Mouse (Mus musculus): Measurements from ENCODE around the gene Fut1.
"Not testable (repeated sequence)": the region's sequence is repeated elsewhere in the genome, so short reads cannot be mapped to it uniquely, and the experiment has no call there.

Fut1 gene

DNA sequence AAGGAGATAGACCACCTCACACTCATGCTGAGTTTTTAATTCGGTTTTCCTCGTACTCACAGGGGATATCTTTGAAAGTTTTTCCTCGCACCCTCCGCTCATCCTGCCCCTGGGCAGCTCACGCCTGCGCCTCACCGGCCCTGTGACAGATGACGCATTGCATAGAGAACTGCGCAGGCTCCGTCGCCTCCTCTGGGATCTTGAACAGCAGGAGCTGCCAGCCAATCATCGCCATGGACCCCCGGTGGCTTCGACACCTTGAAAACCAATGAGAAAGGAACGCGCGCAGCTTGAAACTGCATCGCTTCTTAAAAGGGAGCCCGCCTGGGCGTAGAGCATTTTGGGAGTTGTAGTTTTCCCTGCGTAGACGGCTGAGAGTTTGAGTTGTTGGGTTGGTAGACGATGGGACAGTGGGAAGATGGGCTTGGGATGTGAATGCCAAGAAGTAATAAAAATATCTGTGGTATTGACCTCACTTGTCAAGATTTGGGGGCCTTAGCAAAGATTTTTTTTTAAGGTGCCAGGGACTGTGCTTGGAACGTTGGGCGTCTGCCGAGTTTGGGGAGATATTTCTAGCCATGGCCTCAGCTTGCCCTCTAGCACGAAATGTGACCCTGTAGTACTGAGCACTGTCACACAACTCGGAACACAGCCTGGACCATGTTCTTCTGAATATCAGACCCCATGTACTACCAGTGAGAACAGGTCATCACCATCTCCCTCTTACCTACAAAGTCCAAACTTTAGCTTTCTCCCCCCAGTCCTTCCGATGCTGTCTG is 21.7 kb downstream of the Fut1 start:
- no peak for DNase-seq (ENCODE audit: low read depth, low spot score)

DNA sequence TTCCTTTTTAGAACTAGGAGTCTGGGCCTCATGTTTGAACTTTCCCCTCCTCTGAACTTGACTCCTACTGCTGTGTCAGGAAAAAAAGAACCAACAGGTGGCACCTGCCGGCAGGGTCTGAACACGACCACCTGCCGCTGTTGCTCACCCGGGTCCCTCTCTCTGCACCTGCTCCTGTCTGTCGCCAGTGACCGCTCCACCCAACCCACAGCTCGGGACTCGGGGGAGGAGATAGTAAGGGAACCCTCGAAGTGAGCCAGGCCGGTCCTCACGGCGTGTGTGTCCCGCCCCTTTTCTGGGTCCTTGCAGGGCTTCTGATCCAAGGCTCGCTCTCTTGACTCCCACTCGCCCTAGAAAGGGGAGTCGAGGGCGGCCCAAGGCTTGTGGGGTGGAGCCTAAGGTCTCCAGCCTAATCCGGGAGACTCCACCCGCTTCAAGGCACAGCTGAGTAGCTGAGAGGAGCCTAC is 22.5 kb downstream of the Fut1 start, which contains the start of gene Mamstr:
Gene Mamstr, plus strand, starts transcription at position 417 of the 467 bp plus-strand sequence.
- DNase-seq (ENCODE audit: low read depth, low spot score): no peak

GRCm38 (mm10) chr7:45640191-45640957 is 23.3 kb downstream of the Fut1 start:
- DNase-seq (ENCODE audit: low read depth, low spot score): no peak

DNA sequence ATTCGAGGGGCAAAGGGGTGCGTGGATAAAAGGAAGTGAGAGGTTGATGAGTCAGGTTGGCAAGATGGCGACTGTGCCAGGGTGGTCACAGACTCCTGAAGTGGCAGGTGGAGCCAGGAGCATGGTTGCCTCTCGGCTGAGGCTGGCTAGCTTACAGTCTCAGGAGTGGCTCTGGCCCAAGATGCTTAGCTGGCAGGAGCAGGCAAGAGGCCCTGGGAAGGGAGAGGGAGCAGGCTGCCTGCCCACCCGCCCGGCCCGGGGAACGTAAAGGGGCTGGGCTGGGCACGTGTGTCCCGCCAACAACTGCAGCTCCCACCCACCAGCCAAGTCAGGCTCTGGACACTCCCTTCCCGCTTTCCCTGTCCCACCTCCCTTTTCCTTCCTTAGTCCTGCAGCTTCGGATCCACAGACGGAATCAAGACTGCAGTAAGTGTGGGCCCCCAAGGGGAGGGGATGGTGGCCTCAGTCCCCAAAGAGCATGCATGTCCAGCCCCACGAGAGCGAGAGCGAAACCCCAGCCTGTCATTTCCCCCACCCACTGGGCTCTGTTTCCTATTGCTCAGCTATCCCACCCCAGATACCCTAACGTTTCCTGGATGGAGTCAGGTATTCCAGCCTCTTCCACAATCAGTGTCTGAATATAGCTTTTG is 24.4 kb downstream of the Fut1 start:
- DNase-seq (ENCODE audit: low read depth, low spot score): no peak

DNA sequence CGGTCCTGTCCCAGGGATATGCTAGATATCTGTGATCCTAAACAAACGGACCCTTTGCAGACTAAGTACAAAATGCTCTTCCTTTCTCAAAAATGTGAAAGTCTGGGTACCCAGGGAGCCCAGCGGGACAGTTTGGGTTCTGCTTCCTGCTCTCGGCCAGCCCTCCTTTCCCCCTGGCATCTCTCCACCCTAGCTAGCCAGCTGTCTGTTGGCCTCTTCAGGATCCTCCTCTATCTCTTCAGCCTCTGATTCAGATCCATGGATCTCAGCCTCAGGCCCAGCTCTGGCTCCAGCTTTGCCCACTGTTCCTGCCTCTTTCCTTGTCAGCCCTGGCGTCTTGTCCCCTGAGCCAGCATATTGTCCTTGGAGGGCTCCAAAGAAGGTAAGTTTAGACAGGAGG is 25.0 kb downstream of the Fut1 start:
- DNase-seq (ENCODE audit: low read depth, low spot score): no peak

- DNase-seq (ENCODE audit: low read depth, low spot score): no peak
Observed at GRCm38 (mm10) chr7:45642503-45643255, 25.6 kb downstream of the Fut1 start.

DNA sequence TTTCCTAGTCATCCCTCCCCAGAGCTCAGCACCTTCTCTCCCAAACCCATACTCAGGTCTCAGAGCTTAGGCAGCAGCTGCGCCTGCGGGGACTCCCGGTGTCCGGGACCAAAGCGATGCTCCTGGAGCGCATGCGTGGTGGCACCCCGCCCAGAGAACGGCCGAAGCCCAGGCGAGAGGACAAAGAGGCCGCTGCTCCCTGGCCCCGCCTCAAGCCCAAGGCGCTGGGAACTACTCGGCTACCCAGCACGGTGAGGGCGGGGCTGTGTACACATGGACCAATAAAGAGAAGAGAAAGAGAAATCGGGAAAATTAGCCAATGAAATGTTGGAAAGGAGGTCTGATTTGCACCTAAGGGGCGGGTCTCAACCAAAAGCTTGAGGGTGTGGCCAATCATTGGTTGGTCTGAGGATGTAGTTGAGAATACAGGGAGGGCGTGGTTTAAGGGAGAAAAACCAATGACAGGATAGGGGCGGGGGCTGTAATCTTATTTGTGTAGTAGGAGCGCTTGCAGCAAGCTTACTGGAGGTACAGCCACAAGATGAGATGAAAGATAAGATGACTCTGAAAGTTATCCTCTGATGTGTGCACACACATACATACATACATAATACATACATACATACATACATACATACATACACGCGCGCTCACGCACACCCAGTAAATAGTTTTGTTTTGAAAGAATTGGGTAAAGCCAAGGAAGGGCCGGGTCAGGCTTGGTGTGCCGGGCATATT is 26.5 kb downstream of the Fut1 start:
- peak; percentile 11 for DNase-seq (ENCODE audit: low read depth, low spot score)

GRCm38 (mm10) chr7:45644183-45644582 is 27.1 kb downstream of the Fut1 start:
- no peak for DNase-seq (ENCODE audit: low read depth, low spot score)

DNA sequence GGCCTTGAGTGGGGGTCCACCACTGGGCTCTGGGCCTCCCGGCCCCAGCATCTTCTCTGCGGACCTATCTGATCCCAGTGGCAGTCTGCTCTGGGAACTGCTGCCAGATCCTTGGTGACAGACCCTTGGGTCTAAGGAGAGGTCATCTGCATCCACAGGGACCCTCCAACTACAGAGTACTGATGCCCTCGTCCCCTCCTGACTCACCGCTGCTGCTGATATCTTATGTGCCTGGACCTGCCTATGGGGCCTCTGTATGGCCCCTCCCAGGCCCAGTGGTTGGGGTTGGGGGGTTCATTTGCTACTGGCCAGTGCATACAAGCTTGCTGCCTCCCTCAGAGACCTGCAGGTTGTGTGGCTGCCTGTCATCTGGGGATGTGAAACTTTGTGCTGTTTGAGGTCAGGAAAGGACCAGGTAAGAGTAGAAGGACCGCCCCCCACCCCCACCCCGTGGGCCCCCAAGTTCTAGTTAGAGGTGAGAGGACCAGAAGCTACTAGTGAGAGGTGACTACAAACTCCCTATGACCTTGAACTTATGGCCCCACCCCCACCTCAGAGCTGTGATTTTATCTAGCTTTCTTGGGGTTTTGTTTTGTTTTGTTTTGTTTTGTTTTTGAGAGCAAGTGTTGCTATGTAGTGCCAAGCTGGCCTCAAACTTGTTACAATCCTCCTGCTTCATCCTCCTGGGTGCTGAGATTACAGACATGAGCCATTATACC is 27.9 kb downstream of the Fut1 start:
- no peak for DNase-seq (ENCODE audit: low read depth, low spot score)

DNA sequence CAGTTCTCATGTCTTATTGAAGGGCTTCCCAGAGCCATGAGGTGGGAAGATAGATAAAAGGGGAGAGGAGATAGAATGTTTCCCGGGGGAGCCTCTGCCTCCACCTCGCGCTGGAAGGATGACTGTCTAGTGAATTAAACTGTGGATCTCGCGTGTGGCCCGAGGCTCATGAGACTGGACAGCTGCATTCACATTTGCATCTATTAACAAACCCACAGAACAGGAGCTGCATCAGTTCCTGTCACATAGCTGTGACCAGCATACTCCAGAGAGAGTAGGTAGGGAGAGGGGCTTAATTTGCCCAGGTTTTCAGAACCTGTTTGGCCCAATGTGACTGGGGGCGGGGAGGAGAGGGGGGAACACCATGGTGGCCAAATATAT is 28.5 kb downstream of the Fut1 start:
- DNase-seq (ENCODE audit: low read depth, low spot score): no peak

DNA sequence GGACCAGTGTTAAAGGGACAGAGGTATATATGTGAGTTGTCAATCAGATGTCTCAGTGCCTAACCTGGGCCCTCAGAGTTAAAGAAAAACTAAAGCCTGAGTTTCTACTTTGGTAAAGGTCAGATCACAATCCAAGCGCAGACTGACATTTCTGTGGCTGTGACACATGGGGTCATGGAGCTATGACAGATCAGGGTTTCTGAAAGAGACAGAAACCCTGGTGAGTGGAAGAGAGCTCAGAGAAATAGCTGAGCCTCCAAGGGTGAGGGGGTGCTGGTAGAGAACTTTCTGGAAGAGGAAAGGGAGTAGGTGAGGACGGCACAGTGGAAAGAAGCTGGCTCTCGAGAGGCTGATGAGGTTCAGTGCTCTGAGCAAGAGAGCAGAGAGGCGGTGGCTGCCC is 29.6 kb downstream of the Fut1 start:
- no peak for DNase-seq (ENCODE audit: low read depth, low spot score)

DNA sequence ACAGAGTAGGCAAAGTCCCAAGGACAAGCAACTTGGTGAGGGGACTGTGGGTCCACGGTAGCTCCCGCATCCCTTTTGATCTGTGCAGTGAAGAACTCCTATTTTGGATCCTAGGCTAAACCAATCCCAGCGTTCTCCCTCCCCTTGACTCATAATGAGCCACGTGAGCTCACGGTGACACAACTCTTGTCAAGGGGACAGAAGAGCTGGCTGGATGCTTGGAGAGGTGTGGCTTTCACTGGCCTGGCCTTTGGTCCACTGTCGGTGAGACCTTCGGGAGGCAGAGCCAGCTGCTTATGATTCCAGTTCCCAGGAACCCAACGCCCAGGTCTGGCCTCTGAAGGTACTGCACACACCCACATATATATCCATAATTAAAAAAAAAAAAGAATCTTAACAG is 32.3 kb downstream of the Fut1 start:
- DNase-seq (ENCODE audit: low read depth, low spot score): no peak

GRCm38 (mm10) chr7:45650484-45650883 is 33.4 kb downstream of the Fut1 start:
- DNase-seq (ENCODE audit: low read depth, low spot score): not testable (repeated sequence)

DNA sequence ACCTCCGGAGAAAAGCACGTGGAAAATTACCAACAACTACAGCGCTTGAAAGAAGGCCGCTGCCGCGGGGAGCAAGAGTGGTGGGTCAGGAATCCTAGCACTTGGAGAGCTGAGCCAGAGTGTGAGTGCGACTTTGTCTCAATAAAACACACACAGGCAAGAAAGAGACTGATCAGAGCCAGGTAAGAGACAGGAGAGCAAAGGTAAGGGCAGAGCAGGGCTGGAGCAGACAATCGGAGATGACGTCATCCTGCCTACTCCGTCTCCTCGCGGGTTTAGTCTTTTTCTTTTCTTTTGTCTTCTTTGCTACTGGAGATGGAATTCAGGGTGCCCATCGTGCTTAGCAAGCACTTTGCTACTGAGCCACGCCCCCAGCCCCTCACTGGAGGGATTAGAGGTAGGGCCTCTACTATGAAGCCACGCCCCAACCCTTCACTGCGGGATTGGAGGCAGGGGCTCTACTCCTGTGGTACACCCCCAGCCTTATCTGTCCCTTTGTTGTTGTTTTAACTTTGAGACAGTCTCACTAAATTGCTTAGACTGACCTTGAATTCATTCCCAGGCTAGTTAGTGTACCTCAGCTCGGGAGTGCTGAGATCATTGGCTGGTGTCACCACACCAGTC is 37.4 kb downstream of the Fut1 start:
- DNase-seq (ENCODE audit: low read depth, low spot score): no peak

DNA sequence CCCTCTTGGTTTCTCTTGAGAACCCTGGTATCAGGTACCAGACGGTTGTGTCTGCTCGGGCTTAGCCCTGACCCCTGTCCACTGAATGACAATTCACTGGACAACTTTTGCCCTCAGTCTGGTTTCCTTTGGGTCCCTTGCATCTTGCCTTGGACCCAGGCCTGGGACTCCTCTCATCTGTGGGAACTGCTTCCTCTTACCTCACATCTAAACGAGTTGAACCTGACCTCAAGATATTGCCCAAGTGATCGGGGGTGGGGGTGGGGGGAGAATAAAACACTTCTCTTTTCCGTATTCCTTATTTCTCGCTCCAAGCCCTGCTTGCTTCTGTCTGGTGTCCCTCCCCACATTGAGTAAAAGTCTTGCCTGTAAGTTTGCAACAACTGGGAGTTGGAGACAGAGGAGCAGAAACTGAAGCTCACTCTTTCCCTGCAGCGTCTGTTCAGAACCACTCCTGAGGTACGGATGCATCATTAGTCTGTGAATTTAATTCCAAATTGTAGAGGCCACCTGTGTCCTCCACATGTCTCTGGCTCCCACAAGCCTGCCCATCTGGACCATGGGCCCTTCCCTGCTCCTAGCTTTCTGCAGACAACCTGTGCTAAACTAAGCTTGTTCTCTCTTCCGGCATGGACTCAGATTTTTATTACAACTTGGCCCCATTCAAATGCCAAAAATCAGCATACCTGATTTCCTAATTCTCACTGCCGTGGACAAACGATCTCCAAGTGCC is 43.8 kb downstream of the Fut1 start:
- no peak for DNase-seq (ENCODE audit: low read depth, low spot score)

GRCm38 (mm10) chr7:45661702-45662101 is 44.6 kb downstream of the Fut1 start:
- not testable (repeated sequence) for DNase-seq (ENCODE audit: low read depth, low spot score)

DNA sequence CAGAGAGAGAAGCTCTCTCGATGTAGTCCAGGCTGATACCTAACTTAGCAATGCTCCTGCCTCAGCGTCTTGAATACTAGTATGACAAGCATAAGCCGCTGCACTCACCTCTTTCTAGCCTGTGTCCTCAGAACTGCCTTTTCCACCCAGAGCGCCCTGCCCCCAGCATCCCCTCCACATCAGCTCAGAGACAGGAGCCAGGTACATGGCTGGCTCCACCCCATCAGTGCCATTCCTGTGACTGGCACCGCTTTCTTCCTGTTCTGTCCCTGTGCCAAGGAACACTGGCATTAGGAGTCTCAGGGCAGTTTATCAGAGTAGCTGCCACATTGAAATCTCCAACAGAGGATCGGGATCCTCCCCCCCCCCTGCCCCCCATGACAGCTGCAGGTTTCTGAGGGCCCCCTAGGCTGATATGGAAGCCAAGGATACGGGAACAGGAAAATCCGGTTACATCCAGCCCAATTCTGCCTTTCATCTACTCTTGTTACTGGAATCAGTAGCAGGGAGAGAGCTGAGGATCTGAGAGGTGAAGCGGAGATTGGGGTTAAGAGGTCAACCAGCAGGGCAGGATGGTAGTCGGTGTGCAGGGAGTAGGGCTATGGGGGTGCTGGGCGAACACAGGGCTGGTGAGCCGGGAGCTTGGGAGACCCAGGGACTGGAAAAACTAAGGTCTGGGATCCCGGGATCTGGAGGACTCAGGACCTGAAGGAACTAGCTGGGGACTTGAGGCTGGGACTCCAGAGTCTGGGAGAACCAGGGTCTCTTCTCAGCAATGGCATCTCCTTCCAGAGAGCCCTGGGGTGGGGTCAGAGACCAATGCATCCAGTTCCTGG is 48.4 kb downstream of the Fut1 start:
- DNase-seq (ENCODE audit: low read depth, low spot score): no peak

- DNase-seq (ENCODE audit: low read depth, low spot score): no peak
Observed at GRCm38 (mm10) chr7:45666161-45666560, 49.1 kb downstream of the Fut1 start, which contains the start of gene Fut2. Gene Fut2, minus strand, starts transcription at chr7:45666394.
